Mouse (Mus musculus): ENCODE results near the gene Cfd. TPM values are rescaled to one million over a fixed set of nuclear protein-coding genes. Genes with fewer than 3 reads are reported as not detected.

Gene Cfd
- polyA plus RNA-seq, 1 experiment, result not detected

GRCm38 (mm10) chr10:79914131-79914947 is 23.7 kb downstream of the Cfd start:
- TF ChIP-seq CTCF (IDR thresholded peaks at IDR 0.05; ENCODE audit: borderline replicate concordance, insufficient read depth, low read length) (no peak), POLR2A (IDR thresholded peaks at IDR 0.05; ENCODE audit: low read depth, low read length) (no peak)
- Histone ChIP-seq H3K4me3 (ENCODE audit: insufficient read depth, low read length) (no peak overlapping the region), H3K4me1 (ENCODE audit: control insufficient read depth, insufficient read depth, low read length) (peaks cover 2% of the 10 kb centered on the region; the same call in 1 of the 2 replicates)

GRCm38 (mm10) chr10:79914948-79915596 is 24.4 kb downstream of the Cfd start:
- TF ChIP-seq POLR2A (IDR thresholded peaks at IDR 0.05; ENCODE audit: low read depth, low read length) (no peak), CTCF (IDR thresholded peaks at IDR 0.05; ENCODE audit: borderline replicate concordance, insufficient read depth, low read length) (no peak)
- no peak overlapping the region for H3K4me3 ChIP-seq (ENCODE audit: insufficient read depth, low read length)
- H3K27ac ChIP-seq (ENCODE audit: insufficient read depth, low read length), result no peak overlapping the region
- no peaks in the 10 kb centered on the region; the same call in 1 of the 2 replicates for H3K4me1 ChIP-seq (ENCODE audit: control insufficient read depth, insufficient read depth, low read length)

More at GRCm38 (mm10) chr10:79914131-79914947, 23.7 kb downstream of the Cfd start:
- no peak overlapping the region for H3K27ac ChIP-seq (ENCODE audit: insufficient read depth, low read length)

- Histone ChIP-seq H3K27ac (ENCODE audit: insufficient read depth, low read length) (no peak overlapping the region), H3K4me3 (ENCODE audit: insufficient read depth, low read length) (peak overlapping the region; percentile 80), H3K4me1 (ENCODE audit: control insufficient read depth, insufficient read depth, low read length) (no peaks in the 10 kb centered on the region; the same call in 1 of the 2 replicates)
- TF ChIP-seq CTCF (IDR thresholded peaks at IDR 0.05; ENCODE audit: borderline replicate concordance, insufficient read depth, low read length), result no peak
- no peak for TF ChIP-seq POLR2A (IDR thresholded peaks at IDR 0.05; ENCODE audit: low read depth, low read length)
These were observed 25.4 kb downstream of the Cfd start for GRCm38 (mm10) chr10:79916081-79916480.

GRCm38 (mm10) chr10:79916808-79917531 is 26.3 kb downstream of the Cfd start, which contains the start of gene Kiss1r:
Kiss1r (plus strand) TSS chr10:79916971.
- no peak within 1 kb of the TSS for H3K27ac ChIP-seq (ENCODE audit: insufficient read depth, low read length)
- H3K4me3 ChIP-seq (ENCODE audit: insufficient read depth, low read length), result peak within 1 kb of the TSS; percentile 80
- H3K4me1 ChIP-seq (ENCODE audit: control insufficient read depth, insufficient read depth, low read length), result no peaks in the 10 kb centered on the region; the same call in 1 of the 2 replicates
- TF ChIP-seq POLR2A (IDR thresholded peaks at IDR 0.05; ENCODE audit: low read depth, low read length), result peak; percentile 95
- no peak for TF ChIP-seq CTCF (IDR thresholded peaks at IDR 0.05; ENCODE audit: borderline replicate concordance, insufficient read depth, low read length)

GRCm38 (mm10) chr10:79917532-79918100 is 27.0 kb downstream of the Cfd start:
- TF ChIP-seq POLR2A (IDR thresholded peaks at IDR 0.05; ENCODE audit: low read depth, low read length), result no peak
- TF ChIP-seq CTCF (IDR thresholded peaks at IDR 0.05; ENCODE audit: borderline replicate concordance, insufficient read depth, low read length), result no peak
- Histone ChIP-seq H3K4me3 (ENCODE audit: insufficient read depth, low read length) (no peak overlapping the region), H3K4me1 (ENCODE audit: control insufficient read depth, insufficient read depth, low read length) (no peaks in the 10 kb centered on the region; the same call in 1 of the 2 replicates), H3K27ac (ENCODE audit: insufficient read depth, low read length) (no peak overlapping the region)

- no peaks in the 10 kb centered on the region; the same call in 1 of the 2 replicates for H3K4me1 ChIP-seq (ENCODE audit: control insufficient read depth, insufficient read depth, low read length)
- H3K4me3 ChIP-seq (ENCODE audit: insufficient read depth, low read length), result no peak overlapping the region
- TF ChIP-seq CTCF (IDR thresholded peaks at IDR 0.05; ENCODE audit: borderline replicate concordance, insufficient read depth, low read length) (no peak), POLR2A (IDR thresholded peaks at IDR 0.05; ENCODE audit: low read depth, low read length) (no peak)
- H3K27ac ChIP-seq (ENCODE audit: insufficient read depth, low read length), result no peak overlapping the region
These were observed 27.8 kb downstream of the Cfd start for GRCm38 (mm10) chr10:79918231-79919078.

- no peaks in the 10 kb centered on the region; the same call in 1 of the 2 replicates for H3K4me1 ChIP-seq (ENCODE audit: control insufficient read depth, insufficient read depth, low read length)
- H3K4me3 ChIP-seq (ENCODE audit: insufficient read depth, low read length), result no peak overlapping the region
- H3K27ac ChIP-seq (ENCODE audit: insufficient read depth, low read length), result no peak overlapping the region
- TF ChIP-seq POLR2A (IDR thresholded peaks at IDR 0.05; ENCODE audit: low read depth, low read length) (no peak), CTCF (IDR thresholded peaks at IDR 0.05; ENCODE audit: borderline replicate concordance, insufficient read depth, low read length) (no peak)
These were observed 28.7 kb downstream of the Cfd start for GRCm38 (mm10) chr10:79919251-79919849.
